Mouse (Mus musculus) heart, postnatal 25 days (tissue): ENCODE measurements around the gene Ppp2r3a. TPM values are rescaled to one million over a fixed set of nuclear protein-coding genes. Genes with fewer than 3 reads are reported as not detected.

Source experiments
- DNase-seq: peaks from one replicate; pipeline ENCODE4 v3.0.0; 2022; ENCODE audit warnings: low spot score
- intact Hi-C: fragments of 180-260 bp; cut with DNase I; formaldehyde crosslinking; loops from one replicate; pipeline ENCODE4 v1.15.1; 2025
- total RNA-seq, 2 experiments: library from RNA; stranded (reverse); gene quantifications; 2 replicates each; pipeline ENCODE4 v1.2.3; 2021

Gene Ppp2r3a
- total RNA-seq, 2 experiments from 2014 or later: 229 to 237 TPM

- intact Hi-C loops: loop anchor here (5.0 kb wide), 1 partner anchor 216 kb away; no protein-coding TSS in a partner anchor
- DNase-seq: no peak
Observed at GRCm38 (mm10) chr9:101181291-101181690, 70.3 kb downstream of the Ppp2r3a start.

GRCm38 (mm10) chr9:101180234-101180633 lies 71.4 kb downstream of the Ppp2r3a start:
- intact Hi-C loops: loop anchor here (5.0 kb wide), 1 partner anchor 217 kb away; no protein-coding TSS in a partner anchor
- no peak for DNase-seq

- DNase-seq: no peak
- intact Hi-C loops: no loop called here
Observed at GRCm38 (mm10) chr9:101160627-101161026, 91.0 kb downstream of the Ppp2r3a start.

- intact Hi-C loops: no loop called here
Observed at GRCm38 (mm10) chr9:101160092-101160491, 91.5 kb downstream of the Ppp2r3a start.

GRCm38 (mm10) chr9:101159431-101159830 lies 92.2 kb downstream of the Ppp2r3a start:
- no peak for DNase-seq

More at GRCm38 (mm10) chr9:101160092-101160491, 91.5 kb downstream of the Ppp2r3a start:
- DNase-seq: no peak

GRCm38 (mm10) chr9:101152872-101153271 lies 98.7 kb downstream of the Ppp2r3a start:
- no peak for DNase-seq
- intact Hi-C loops: loop anchor here (10.0 kb wide), 1 partner anchor 508 kb away; no protein-coding TSS in a partner anchor

More at GRCm38 (mm10) chr9:101159431-101159830, 92.2 kb downstream of the Ppp2r3a start:
- intact Hi-C loops: loop anchor here (5.0 to 10.0 kb wide), 3 partner anchors 82 to 702 kb away; no protein-coding TSS in a partner anchor

- intact Hi-C loops: no loop called here
- no peak for DNase-seq
Observed at GRCm38 (mm10) chr9:101143635-101144034, 108.0 kb downstream of the Ppp2r3a start.

GRCm38 (mm10) chr9:101114182-101114884 lies 137.3 kb downstream of the Ppp2r3a start:
- no peak for DNase-seq
- intact Hi-C loops: loop anchor here (5.0 kb wide), 1 partner anchor 37 kb away; no protein-coding TSS in a partner anchor

GRCm38 (mm10) chr9:101113317-101113716 lies 138.3 kb downstream of the Ppp2r3a start:
- no peak for DNase-seq
- intact Hi-C loops: loop anchor here (5.0 kb wide), 1 partner anchor 36 kb away; no protein-coding TSS in a partner anchor

- no peak for DNase-seq
- intact Hi-C loops: loop anchor here (5.0 kb wide), 1 partner anchor 33 kb away; no protein-coding TSS in a partner anchor
Observed at GRCm38 (mm10) chr9:101110013-101110412, 141.6 kb downstream of the Ppp2r3a start.

- intact Hi-C loops: no loop called here
- no peak for DNase-seq
Observed at GRCm38 (mm10) chr9:101107386-101107785, 144.2 kb downstream of the Ppp2r3a start.

GRCm38 (mm10) chr9:101105735-101106134 lies 145.9 kb downstream of the Ppp2r3a start:
- intact Hi-C loops: no loop called here
- no peak for DNase-seq

- no peak for DNase-seq
- intact Hi-C loops: no loop called here
Observed at GRCm38 (mm10) chr9:101104931-101105330, 146.7 kb downstream of the Ppp2r3a start.

- intact Hi-C loops: no loop called here
- DNase-seq: no peak
Observed at GRCm38 (mm10) chr9:101102288-101102687, 149.3 kb downstream of the Ppp2r3a start.

GRCm38 (mm10) chr9:101101547-101101946 lies 150.0 kb downstream of the Ppp2r3a start:
- DNase-seq: no peak
- intact Hi-C loops: no loop called here

- no peak for DNase-seq
- intact Hi-C loops: no loop called here
Observed at GRCm38 (mm10) chr9:101100163-101100562, 151.4 kb downstream of the Ppp2r3a start.

- intact Hi-C loops: no loop called here
- no peak for DNase-seq
Observed at GRCm38 (mm10) chr9:101099445-101099844, 152.2 kb downstream of the Ppp2r3a start.

GRCm38 (mm10) chr9:101097542-101097941 lies 154.1 kb downstream of the Ppp2r3a start:
- no peak for DNase-seq
- intact Hi-C loops: no loop called here

- DNase-seq: no peak
- intact Hi-C loops: no loop called here
Observed at GRCm38 (mm10) chr9:101096461-101096860, 155.1 kb downstream of the Ppp2r3a start.

GRCm38 (mm10) chr9:101095425-101095824 lies 156.2 kb downstream of the Ppp2r3a start:
- intact Hi-C loops: no loop called here
- DNase-seq: no peak

GRCm38 (mm10) chr9:101083728-101084127 lies 167.9 kb downstream of the Ppp2r3a start:
- intact Hi-C loops: no loop called here
- no peak for DNase-seq
